Mouse (Mus musculus) olfactory bulb, adult 2 months (tissue): ENCODE data around the gene Ube4b. TPM values are rescaled to one million over a fixed set of nuclear protein-coding genes. Genes with fewer than 3 reads are reported as not detected.

ENCODE experiments used
- H3K27ac ChIP-seq: fragments of 200-500 bp; 2 replicates; pipeline ENCODE4 v1.5.1; 2012; ENCODE audit warnings: low read depth, low read length; ENCODE audit not compliant: insufficient read depth
- H3K4me1 ChIP-seq: fragments of 200-500 bp; 2 replicates; pipeline ENCODE4 v1.6.1; 2012; ENCODE audit warnings: low read length; ENCODE audit not compliant: control insufficient read depth, insufficient read depth
- H3K4me3 ChIP-seq: fragments of 200-500 bp; 2 replicates; pipeline ENCODE4 v1.5.1; 2012; ENCODE audit warnings: mild to moderate bottlenecking, low read depth, low read length, moderate library complexity; ENCODE audit not compliant: insufficient read depth
- CTCF ChIP-seq: fragments of 200-500 bp; IDR thresholded peaks from 2 replicates; pipeline ENCODE4 v1.5.1; 2012; ENCODE audit warnings: low read depth, mild to moderate bottlenecking, low read length, moderate library complexity; ENCODE audit not compliant: insufficient read depth
- POLR2A ChIP-seq: fragments of 200-500 bp; IDR thresholded peaks from 2 replicates; pipeline ENCODE4 v1.6.1; 2012; ENCODE audit warnings: mild to moderate bottlenecking, low read depth, low read length, moderate library complexity; ENCODE audit not compliant: insufficient read depth
- WGBS: fragments of 180-500 bp; shearing (Covaris S2); methylation state at CpG from one replicate; pipeline ENCODE4 v1.1.7; 2018; 5-methylcytosine and 5-hydroxymethylcytosine counted together
- polyA plus RNA-seq: library from polyadenylated mRNA; stranded (reverse); fragments of >200 nt; gene quantifications from 2 replicates; pipeline ENCODE4 v1.2.4, GENCODE M21; 2012; ENCODE audit warnings: low replicate concordance; ENCODE audit not compliant: missing spikeins, insufficient read depth, insufficient read length

The Ube4b gene
- polyA plus RNA-seq, 1 experiment: not detected

- Histone ChIP-seq H3K27ac (no peak overlapping the region), H3K4me1 (no peaks in the 10 kb centered on the region), H3K4me3 (no peak overlapping the region)
- WGBS: 77% methylated on average over 8 of the region's 8 CpGs
- TF ChIP-seq CTCF: no peak
- no peak for TF ChIP-seq POLR2A
These were observed 82.2 kb downstream of the Ube4b start for GRCm38 (mm10) chr4:149344311-149344710.

DNA sequence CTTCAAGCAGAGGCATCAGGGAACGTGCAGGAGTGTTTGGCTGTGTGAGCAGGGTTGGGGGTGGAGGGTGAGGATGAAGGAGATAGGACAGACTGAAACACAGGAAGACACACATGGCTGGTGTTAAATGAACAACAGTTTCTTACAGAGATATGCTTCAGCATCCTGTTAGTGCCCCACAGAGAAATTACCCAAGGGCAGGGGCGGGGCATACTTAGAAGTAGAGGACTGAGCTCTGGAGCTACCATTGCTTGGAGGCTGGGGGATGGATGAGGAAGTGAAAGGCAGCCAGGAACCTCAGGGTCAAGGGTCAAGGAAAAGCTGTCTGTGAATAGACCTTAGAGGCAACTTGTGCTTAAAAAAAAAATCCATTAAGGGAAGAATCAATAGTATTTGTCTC, 85.9 kb downstream of the Ube4b start:
- TF ChIP-seq POLR2A (no peak), CTCF (no peak)
- WGBS: 65% methylated on average over 2 of the region's 2 CpGs
- Histone ChIP-seq H3K4me3 (no peak overlapping the region), H3K4me1 (no peaks in the 10 kb centered on the region), H3K27ac (no peak overlapping the region)

- 76% methylated on average over 5 of the region's 5 CpGs for WGBS
- Histone ChIP-seq H3K4me1 (no peaks in the 10 kb centered on the region), H3K27ac (no peak overlapping the region), H3K4me3 (no peak overlapping the region)
- TF ChIP-seq POLR2A (no peak), CTCF (no peak)
These were observed 86.9 kb downstream of the Ube4b start for GRCm38 (mm10) chr4:149339426-149340214.

- 63% methylated on average over 2 of the region's 2 CpGs for WGBS
- no peak for TF ChIP-seq CTCF
- no peak for TF ChIP-seq POLR2A
- H3K4me3 ChIP-seq: no peak overlapping the region
- H3K4me1 ChIP-seq: no peaks in the 10 kb centered on the region
- H3K27ac ChIP-seq: no peak overlapping the region
These were observed 88.4 kb downstream of the Ube4b start for GRCm38 (mm10) chr4:149338137-149338536.

GRCm38 (mm10) chr4:149337353-149337752, 89.2 kb downstream of the Ube4b start:
- TF ChIP-seq POLR2A (no peak), CTCF (no peak)
- 64% methylated on average over 9 of the region's 9 CpGs for WGBS
- no peak overlapping the region for H3K27ac ChIP-seq
- no peaks in the 10 kb centered on the region for H3K4me1 ChIP-seq
- H3K4me3 ChIP-seq: no peak overlapping the region

DNA sequence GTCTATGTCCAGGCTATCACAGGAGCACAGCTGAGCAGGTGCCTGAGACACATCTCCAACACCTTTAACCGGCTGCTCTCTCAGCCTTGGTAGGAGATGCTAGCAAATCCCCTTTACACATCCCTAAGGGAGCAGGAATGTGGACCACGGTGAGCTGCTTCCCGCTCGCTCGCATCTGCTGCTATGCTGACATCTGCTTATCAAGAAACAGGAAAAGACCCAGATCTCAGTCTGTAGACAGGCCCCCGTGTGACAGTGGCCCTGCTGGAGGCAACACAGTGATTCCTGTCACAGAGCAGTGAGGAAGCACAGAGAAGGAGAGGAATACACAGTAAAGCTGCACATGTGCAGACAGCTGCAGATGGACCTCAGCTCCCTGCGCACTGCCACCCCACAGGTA, 90.2 kb downstream of the Ube4b start:
- Histone ChIP-seq H3K27ac (no peak overlapping the region), H3K4me3 (no peak overlapping the region), H3K4me1 (no peaks in the 10 kb centered on the region)
- WGBS: 91% methylated on average over 7 of the region's 7 CpGs
- no peak for TF ChIP-seq POLR2A
- no peak for TF ChIP-seq CTCF

- Histone ChIP-seq H3K27ac (no peak overlapping the region), H3K4me3 (no peak overlapping the region), H3K4me1 (no peaks in the 10 kb centered on the region)
- 93% methylated on average over 11 of the region's 11 CpGs for WGBS
- TF ChIP-seq CTCF (no peak), POLR2A (no peak)
These were observed 91.7 kb downstream of the Ube4b start for GRCm38 (mm10) chr4:149334881-149335280.

- WGBS: 88% methylated on average over 7 of the region's 7 CpGs
- no peak overlapping the region for H3K27ac ChIP-seq
- TF ChIP-seq CTCF (no peak), POLR2A (no peak)
- no peak overlapping the region for H3K4me3 ChIP-seq
- H3K4me1 ChIP-seq: no peaks in the 10 kb centered on the region
These were observed 93.8 kb downstream of the Ube4b start for GRCm38 (mm10) chr4:149332726-149333125.

GRCm38 (mm10) chr4:149330495-149330894, 96.1 kb downstream of the Ube4b start:
- WGBS: 97% methylated on average over 5 of the region's 5 CpGs
- no peak for TF ChIP-seq CTCF
- TF ChIP-seq POLR2A: no peak
- H3K27ac ChIP-seq: no peak overlapping the region
- H3K4me1 ChIP-seq: no peaks in the 10 kb centered on the region
- H3K4me3 ChIP-seq: no peak overlapping the region

GRCm38 (mm10) chr4:149328735-149329134, 97.8 kb downstream of the Ube4b start:
- H3K4me1 ChIP-seq: peaks cover 3% of the 10 kb centered on the region
- H3K27ac ChIP-seq: no peak overlapping the region
- TF ChIP-seq CTCF: no peak
- no peak for TF ChIP-seq POLR2A
- 71% methylated on average over 4 of the region's 4 CpGs for WGBS
- no peak overlapping the region for H3K4me3 ChIP-seq
